Mouse (Mus musculus): Measurements from ENCODE around the gene Tfeb.
A peak's percentile ranks its signal among the peaks of the same experiment; 100 is the strongest.

Gene Tfeb

DNA sequence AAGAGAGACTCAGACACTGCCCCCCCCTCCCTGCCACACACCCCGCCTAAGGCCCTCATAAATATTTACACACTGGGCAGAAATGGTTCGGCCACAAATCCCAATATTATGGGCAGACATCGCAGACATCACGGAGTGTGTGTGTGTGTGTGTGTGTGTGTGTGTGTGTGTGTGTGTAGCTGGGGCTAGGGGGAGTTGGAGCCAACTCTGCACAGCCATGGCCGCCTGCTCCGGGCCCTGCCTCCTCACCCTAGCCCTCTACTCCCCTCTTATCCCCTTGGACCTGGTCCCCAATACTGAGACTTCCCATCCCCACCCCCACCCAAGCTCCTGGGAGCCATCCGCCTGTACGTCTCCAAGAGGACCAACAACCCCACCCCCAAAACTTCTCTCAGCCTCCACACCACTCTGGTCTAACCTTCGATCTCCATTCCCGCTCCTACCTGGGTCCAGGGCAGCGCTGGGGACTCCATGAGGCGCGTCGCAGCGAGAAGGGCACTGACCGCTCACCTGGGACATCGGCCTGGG, 95.7 kb downstream of the Tfeb start:
- DNase-seq (ENCODE audit: low spot score), result peak; percentile 23

DNA sequence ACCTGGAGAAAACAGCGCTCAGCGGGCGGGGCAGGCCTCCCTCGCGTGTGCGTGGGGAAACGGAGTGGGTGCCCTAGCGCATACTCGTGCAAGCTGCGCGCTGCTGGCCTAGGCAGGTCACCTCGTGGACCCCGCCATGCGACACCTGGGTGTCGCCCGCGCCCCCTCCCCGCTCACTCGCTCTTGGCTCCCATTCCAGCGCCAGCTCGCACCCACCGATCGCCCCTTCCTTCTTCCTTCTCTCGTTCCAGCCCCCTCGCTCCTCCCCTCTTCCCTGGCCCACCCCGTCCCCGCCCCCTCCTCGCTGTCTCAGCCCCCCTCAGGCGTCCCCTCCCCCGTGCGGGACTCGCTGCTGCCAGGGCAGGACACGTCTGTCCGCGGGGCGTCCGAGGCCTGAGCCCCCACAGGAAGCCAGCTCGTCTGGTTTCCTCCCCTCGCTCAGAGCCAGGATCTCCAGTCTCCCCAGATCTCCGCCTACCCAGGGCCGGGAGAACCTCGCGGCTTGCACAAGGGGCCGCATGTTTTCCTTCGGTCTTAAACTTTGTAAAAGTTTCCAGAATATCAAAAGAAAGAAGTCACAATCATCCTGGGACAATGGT, 96.3 kb downstream of the Tfeb start:
- DNase-seq (ENCODE audit: low spot score), result peak; percentile 35

- DNase-seq (ENCODE audit: low spot score), result peak; percentile 14
Measured at GRCm38 (mm10) chr17:47833628-47834481, 97.0 kb downstream of the Tfeb start.

GRCm38 (mm10) chr17:47834482-47834767, 97.6 kb downstream of the Tfeb start, which contains the start of gene Mdfi:
Gene Mdfi, minus strand, starts transcription at chr17:47834691.
- DNase-seq (ENCODE audit: low spot score), result peak; percentile 55

GRCm38 (mm10) chr17:47837808-47838207, 101.0 kb downstream of the Tfeb start:
- no peak for DNase-seq (ENCODE audit: low spot score)

GRCm38 (mm10) chr17:47841521-47841920, 104.7 kb downstream of the Tfeb start:
- DNase-seq (ENCODE audit: low spot score), result no peak

Data from urinary bladder, postnatal 25 days (tissue).